Mouse (Mus musculus) olfactory bulb, adult 2 months (tissue): ENCODE results near the gene Gata5.

ENCODE experiments used
- CTCF ChIP-seq: fragments of 200-500 bp; IDR thresholded peaks from 2 replicates; pipeline ENCODE4 v1.5.1; 2012; ENCODE audit warnings: low read depth, mild to moderate bottlenecking, low read length, moderate library complexity; ENCODE audit not compliant: insufficient read depth
- POLR2A ChIP-seq: fragments of 200-500 bp; IDR thresholded peaks from 2 replicates; pipeline ENCODE4 v1.6.1; 2012; ENCODE audit warnings: mild to moderate bottlenecking, low read depth, low read length, moderate library complexity; ENCODE audit not compliant: insufficient read depth

DNA sequence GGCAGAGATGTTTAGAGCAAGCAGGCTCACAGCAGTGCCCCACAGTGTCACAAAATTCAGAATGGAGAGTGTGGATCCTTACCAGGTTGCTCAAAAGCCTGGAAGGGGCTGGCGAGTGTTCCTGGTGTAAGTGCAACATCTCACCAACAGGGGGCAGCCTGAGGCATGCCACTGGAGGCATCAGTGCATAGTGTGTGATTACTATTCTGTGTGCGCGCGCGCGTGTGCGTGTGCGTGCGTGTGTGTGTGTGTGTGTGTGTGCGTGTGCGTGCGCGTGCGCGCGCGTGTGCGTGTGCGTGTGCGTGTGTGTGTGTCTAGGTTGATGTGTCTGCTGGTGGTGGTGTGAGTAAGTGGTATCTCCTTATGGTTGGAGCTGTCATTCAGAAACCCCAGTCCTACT lies 18.8 kb upstream of the Gata5 start:
- TF ChIP-seq POLR2A (no peak), CTCF (peak; percentile 72)
